13 mouse cellular contexts compared by ENCODE assay signal in genomic region chr11:34299550-34299949, GRCm38 (mm10). TPM values are rescaled to one million over a fixed set of nuclear protein-coding genes. Genes with fewer than 3 reads are reported as not detected.
"Had no signal": no experiment of that assay in that cellular context is flagged by ENCODE, and none has a peak within 500 bp of the region (broad histone marks: within the 10 kb centered on the region; RNA-seq: fewer than 3 reads in every experiment).

No protein-coding gene starts in this region.

- H3K4me2 ChIP-seq: limb, embryonic 15.5 days; midbrain, embryonic 12.5 days; neural tube, embryonic 13.5 days had no signal

- H3K9me3 ChIP-seq: limb, embryonic 15.5 days; midbrain, embryonic 12.5 days; neural tube, embryonic 13.5 days had no signal

- H3K36me3 ChIP-seq: limb, embryonic 15.5 days; midbrain, embryonic 12.5 days; neural tube, embryonic 13.5 days had no signal

- DNase-seq: kidney, adult 2 months; kidney, postnatal 25 days; lung, adult 18-20 months; retina, postnatal 1 day; right cerebral cortex, postnatal 4 days; spleen, adult 18-20 months had no signal

- H3K4me1 ChIP-seq: limb, embryonic 15.5 days had no signal

- H3K4me3 ChIP-seq: left cerebral cortex, adult 2 months; limb, embryonic 15.5 days; midbrain, embryonic 12.5 days; neural tube, embryonic 13.5 days had no signal

- ATAC-seq: intestine, embryonic 16.5 days; midbrain, embryonic 16.5 days had no signal

- H3K27ac ChIP-seq: left cerebral cortex, adult 2 months; limb, embryonic 15.5 days; midbrain, embryonic 12.5 days; neural tube, embryonic 13.5 days had no signal

- H3K27me3 ChIP-seq: limb, embryonic 15.5 days; neural tube, embryonic 13.5 days had no signal

- H3K9ac ChIP-seq: limb, embryonic 15.5 days; midbrain, embryonic 12.5 days; neural tube, embryonic 13.5 days had no signal

RNA-seq across cellular contexts. Expression of gene Fam196b, which starts 15.1 kb away (rescaled TPM):
- polyA plus RNA-seq: lung, embryonic 16.5 days had no signal
